Comparison of ENCODE assay signal across 14 mouse cellular contexts in genomic region chr2:3629096-3629495, GRCm38 (mm10).
"Had no signal": no experiment of that assay in that cellular context is flagged by ENCODE, and none has a peak within 500 bp of the region (broad histone marks: within the 10 kb centered on the region; RNA-seq: fewer than 3 reads in every experiment).

No protein-coding gene starts in this region.

- H3K27me3 ChIP-seq: midbrain, embryonic 12.5 days; neural tube, embryonic 13.5 days; neural tube, embryonic 15.5 days had no signal

- H3K4me2 ChIP-seq: lung, embryonic 14.5 days; midbrain, embryonic 12.5 days; neural tube, embryonic 13.5 days; neural tube, embryonic 15.5 days had no signal

- H3K36me3 ChIP-seq: midbrain, embryonic 10.5 days; midbrain, embryonic 12.5 days; neural tube, embryonic 13.5 days; neural tube, embryonic 15.5 days had no signal

- ATAC-seq: midbrain, embryonic 16.5 days had no signal

- H3K9me3 ChIP-seq: midbrain, embryonic 12.5 days; neural tube, embryonic 13.5 days; neural tube, embryonic 15.5 days had no signal

- DNase-seq: lung, adult 18-20 months; lung, embryonic 14.5 days; lung, postnatal 10 days; lung, postnatal 4 days; midbrain, embryonic 14.5 days; retina, postnatal 1 day; right cerebral cortex, adult 18-20 months; right cerebral cortex, postnatal 25 days had no signal

- H3K4me1 ChIP-seq: midbrain, embryonic 10.5 days; midbrain, embryonic 12.5 days; neural tube, embryonic 13.5 days; neural tube, embryonic 15.5 days had no signal

- H3K27ac ChIP-seq: midbrain, embryonic 10.5 days; midbrain, embryonic 12.5 days; neural tube, embryonic 13.5 days; neural tube, embryonic 15.5 days had no signal

- H3K9ac ChIP-seq: lung, embryonic 14.5 days; midbrain, embryonic 12.5 days; neural tube, embryonic 13.5 days; neural tube, embryonic 15.5 days had no signal

- H3K4me3 ChIP-seq: midbrain, embryonic 10.5 days; midbrain, embryonic 12.5 days; myocyte; neural tube, embryonic 13.5 days; neural tube, embryonic 15.5 days had no signal
